Mouse (Mus musculus): Measurements from ENCODE around the gene Fam57a.

Fam57a gene

GRCm38 (mm10) chr11:76179495-76180145, at the start of gene Fam57a, which contains the start of gene Vps53:
Gene Fam57a, plus strand, starts transcription at chr11:76179671.
Gene Vps53, minus strand, starts transcription at chr11:76179647.
- peak; percentile 69 for DNase-seq (ENCODE audit: low spot score)

DNA sequence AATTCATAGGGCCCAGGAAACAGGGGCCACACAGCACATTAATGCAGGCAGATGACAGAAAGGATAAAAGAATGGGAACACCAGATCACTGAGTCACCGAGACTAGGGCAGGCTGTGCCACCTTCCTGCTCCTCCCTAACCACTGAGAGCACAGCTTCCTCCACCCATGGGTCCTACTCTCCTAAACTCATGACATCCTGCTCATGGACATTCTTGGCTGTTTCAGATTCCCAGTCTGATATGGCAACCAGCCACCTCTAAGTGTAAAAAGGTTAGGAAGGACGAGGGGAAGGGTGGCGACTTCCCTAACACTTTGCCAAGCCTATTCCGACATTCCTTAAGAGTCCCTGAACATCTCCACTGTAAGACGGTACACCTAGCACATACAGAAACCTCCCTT, 48.6 kb upstream of the Fam57a start:
- no peak for DNase-seq (ENCODE audit: low spot score)

DNA sequence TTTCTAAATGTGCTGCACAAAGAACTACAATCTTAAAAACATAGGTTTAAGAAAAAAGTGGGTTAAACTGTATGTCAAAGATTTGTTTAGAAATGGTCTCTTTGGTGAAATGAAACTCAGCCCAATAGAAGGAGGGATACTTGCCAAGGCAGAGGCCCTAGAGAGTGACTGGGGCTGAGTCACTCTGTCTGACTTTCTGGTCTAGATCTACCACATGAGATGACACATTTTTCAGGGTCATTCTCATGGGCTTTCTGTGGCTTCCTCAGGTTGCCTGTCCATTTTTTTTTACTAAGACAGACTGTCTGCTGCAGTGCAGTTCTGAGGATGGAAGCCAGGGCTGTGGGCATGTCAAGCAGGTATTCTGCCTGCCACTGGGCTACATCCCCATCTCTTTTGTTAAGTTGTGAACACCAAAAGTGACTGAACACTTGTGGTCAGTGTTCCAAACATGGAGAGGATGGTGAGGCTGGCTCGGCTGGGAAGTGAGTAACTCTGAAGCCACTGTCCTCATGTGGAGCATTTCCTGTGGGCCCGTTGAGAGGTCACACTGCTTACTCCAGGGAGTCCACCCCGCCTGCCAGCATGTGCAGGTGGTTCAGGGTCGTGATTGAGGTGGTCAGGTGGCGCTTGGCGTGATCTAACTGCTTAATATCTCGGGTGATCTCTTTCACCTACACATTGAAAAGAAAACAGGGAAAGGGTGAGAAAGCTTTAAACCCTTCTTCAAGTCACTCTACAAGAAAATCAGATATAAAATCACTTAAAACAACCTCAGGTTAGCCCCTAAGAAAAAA, 43.6 kb upstream of the Fam57a start:
- no peak for DNase-seq (ENCODE audit: low spot score)

GRCm38 (mm10) chr11:76137996-76138395, 41.5 kb upstream of the Fam57a start:
- DNase-seq (ENCODE audit: low spot score) = no peak

DNA sequence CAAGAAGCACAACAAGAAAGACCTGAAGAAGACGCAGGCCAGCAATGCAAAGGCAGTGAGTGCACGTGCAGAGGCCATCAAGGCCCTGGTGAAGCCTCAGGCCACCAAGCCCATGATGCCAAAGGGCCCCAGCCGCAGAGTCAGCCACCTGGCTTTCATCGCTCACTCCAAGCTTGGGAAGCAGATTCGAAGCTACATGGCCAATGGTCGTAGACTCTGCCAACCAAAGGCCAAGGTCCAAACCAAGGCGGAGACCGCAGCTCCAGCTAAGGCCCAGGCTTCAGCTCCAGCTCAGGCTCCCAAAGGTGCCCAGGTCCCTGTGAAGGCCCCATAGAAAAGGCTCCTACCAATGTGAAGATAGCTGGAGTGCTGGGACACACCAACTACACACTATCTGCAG, 35.1 kb upstream of the Fam57a start:
- DNase-seq (ENCODE audit: low spot score) = no peak

DNA sequence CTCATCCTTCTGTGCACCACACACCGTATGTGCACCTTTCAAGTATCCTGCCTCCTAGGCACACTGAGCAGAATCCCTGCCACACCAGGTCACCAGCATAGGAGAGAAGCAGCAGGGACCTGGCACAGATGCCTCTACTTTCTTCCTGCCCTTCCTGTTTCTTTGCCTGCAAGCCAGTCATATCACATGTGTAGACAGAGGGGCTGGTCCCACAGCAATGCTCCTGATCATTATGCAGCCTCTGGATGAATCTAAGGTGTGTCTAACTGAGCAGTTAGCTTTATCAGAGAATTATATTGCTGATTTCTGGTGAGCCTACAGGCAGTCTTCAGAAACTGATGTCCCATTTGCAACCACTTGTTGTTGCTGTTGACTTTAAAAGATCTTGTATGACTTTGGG, 34.3 kb upstream of the Fam57a start:
- DNase-seq (ENCODE audit: low spot score) = no peak

- DNase-seq (ENCODE audit: low spot score) = no peak
Observed at GRCm38 (mm10) chr11:76146187-76147010, 33.1 kb upstream of the Fam57a start.

DNA sequence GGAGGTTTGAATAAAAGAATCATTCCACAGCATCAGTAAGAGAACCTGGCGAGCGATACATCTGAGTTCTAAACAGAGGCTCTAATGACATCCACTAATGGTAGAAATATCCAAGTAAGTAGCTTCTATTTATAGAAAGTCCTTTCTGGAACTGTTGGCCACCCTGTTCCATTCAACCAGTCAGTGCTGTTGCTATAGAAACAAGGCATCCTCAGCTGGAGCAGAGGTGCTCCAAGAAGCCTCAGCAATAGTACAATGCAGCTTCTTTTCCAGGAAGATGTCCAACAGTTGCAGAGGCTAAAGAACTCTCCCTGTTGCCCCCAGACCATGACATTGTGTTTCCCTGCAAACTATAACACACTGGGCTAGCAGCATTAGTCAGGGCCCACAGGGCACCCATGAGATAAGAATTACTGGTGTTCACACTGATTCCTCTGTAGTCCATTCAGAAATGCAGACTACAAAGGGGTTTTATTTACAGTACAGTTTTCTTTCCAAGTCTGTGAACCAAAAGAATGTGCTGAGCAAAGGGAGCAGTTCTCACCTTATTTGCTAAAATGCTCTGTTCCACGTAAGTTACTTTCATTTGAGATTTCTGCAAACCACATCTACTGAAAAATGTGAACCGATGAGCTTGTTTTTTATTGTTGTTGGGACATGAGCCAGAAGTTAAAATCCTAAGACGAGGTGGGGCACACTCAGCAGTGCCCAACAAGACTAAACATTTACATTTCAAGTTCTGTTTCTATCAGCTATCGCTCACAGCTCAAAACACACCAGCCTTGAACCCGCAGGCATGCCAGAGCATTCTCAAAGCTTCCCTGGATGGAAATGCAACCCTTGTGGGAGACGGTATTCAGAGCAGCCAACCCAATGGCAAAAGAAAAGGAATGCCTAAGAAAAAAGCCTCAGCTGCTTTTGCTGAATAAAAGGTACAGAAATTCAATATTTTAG, 31.1 kb upstream of the Fam57a start:
- DNase-seq (ENCODE audit: low spot score) = no peak

- DNase-seq (ENCODE audit: low spot score) = no peak
Observed at GRCm38 (mm10) chr11:76150980-76151379, 28.5 kb upstream of the Fam57a start.

DNA sequence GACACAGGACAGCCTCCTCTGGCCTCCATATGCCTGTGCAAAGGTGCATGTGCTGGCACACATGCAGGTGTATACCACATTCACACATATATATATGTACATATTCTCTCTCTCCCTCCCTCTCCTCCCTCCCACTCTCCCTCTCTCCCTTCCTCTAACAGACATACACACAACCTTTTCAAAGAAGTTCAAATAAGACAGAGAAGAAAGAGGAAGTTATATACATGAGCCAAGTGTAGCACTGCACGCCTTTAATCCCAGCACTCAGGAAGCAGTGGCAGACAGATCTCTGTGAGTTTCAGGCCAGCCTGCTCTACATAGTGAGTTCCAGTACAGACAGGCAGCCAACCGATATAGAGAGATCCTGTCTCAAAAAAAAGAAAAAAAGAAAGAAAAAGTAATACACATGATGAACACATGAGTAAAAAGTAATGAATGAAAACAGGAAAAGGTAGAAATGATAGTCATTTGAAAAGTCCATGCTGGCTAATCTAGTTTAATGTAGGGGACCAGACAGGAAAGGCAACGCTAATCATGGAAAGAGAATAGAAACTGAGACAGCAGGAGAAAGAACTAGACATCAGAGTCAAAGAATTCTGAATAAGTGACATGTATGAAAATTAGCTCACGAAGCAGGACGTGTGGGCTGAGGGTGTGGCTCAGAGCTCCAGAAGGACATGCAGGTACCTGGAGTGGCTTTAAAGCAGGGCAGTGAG, 26.1 kb upstream of the Fam57a start:
- DNase-seq (ENCODE audit: low spot score) = no peak

DNA sequence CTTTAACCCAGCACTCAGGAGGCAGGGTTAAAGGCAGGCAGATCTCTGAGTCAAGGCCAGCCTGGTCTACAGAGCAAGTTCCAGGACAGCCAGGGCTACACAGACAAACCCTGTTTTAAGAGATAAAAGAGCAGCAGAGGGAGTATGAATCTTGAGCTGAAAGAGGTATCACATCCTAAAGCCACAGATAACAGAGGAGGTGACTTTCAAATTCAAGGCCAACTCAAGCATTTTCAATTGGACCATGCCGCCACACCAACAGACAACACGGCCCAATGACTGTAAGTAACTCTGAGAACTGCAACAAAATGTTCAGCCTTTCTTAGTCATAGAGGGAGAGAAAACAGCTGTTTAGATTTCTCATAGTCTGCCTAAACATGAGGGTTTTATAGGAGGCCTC, 25.3 kb upstream of the Fam57a start:
- no peak for DNase-seq (ENCODE audit: low spot score)

DNA sequence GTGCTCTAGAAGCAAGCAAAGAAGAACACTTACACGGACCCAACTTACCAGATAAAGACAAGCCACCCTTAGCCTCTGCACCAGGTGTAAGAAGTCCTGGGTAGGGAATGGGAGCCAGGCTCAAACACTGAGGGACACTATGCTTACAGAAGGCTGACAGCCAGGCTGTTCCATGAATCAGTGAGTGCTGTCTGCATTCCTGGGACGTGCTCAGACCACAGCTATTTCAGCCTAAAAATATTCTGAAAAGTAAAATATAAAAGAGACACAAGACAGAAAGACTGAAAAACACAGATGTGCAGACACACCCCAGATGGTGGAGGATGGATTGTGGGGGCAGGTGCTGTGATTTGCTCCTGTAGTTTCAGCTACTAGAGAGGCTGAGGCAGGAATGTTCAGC, 24.6 kb upstream of the Fam57a start:
- no peak for DNase-seq (ENCODE audit: low spot score)

GRCm38 (mm10) chr11:76158375-76158774, 21.1 kb upstream of the Fam57a start:
- no peak for DNase-seq (ENCODE audit: low spot score)

DNA sequence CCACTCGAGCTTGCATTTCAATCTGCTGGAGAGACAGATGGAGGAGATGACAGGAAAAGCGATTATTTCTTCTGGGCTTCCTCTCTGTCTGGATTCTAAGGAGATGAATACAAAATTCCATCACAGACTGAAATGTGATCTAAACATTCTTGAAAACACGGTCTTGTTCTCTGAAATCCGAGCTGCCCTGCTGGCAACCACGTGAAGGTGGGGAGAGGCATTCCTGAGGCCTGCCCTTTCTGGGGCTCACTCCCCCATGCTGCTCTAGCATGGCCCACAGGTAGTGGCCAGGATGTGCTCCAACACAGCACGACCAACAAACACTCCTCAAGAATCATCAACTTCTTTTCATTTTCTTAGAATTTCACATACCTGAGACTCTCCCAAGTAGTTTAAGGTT, 19.2 kb upstream of the Fam57a start:
- DNase-seq (ENCODE audit: low spot score) = no peak

DNA sequence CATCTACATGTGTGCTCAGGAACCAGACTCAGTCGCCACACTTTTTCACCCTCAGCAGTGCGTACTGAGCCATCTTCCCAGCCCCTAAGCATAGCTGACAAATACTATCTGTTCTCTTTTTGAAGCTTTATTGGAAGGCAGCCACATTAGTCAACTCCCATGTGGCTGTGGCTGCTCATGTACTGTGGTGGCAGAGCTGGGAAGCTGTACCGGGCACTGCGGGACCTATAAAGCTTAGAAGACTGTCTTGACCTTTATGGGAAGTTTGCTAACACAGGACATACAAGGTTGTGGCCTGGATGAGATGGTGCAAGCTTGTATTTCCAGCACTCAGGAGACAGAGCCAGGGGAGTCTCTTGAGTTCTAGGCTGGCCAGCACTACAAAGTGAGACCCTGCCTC, 12.8 kb upstream of the Fam57a start:
- no peak for DNase-seq (ENCODE audit: low spot score)

DNA sequence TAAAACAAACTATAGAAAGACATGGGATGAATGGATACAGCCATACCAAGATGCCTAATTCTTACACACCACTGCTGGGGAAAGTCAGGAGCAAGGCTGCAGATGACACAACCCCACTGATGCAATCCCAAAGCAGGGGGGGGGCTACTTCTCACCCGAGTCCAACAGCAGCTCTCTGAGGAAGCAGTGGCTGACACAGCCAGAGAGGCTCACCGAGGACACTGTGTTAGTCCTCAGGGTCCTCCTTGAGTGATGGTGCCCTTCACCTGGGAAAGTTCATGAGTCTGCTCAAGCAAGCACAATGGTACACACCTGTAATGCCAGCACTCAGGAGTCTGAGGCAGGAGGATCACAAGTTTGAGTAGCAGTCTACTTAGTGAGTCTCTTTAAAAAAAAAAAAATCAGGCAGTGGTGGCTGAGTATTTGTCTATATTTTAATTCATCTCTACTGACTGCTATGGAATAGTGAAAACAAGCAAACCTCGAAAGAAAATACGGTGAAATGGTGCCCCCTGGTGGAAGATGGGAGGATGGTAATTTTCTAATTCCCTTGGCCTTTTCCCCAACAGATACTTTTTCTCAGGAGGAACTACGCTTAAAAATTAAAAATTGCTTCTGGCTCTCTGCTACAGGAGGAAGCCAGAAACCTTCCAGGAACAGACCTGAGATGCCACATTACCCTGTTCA, 12.2 kb upstream of the Fam57a start:
- no peak for DNase-seq (ENCODE audit: low spot score)

DNA sequence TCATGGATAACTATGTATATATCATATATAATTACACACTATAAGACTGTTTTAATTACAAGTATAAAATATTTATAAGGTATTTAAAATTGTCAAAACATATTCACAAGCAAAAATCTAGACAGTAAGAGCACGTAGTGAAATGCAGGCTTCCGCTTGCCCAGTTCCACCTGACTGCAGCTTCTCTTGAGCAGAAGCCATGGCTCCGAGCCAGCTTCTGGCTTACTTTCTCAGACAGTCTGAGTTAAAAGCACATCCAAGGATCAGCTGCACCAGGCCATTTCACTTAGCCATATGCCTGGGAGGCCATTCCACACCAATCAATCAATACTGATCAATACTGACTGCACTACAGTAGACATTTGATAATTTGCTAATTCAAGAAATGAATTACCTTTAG, 10.5 kb upstream of the Fam57a start:
- no peak for DNase-seq (ENCODE audit: low spot score)

- DNase-seq (ENCODE audit: low spot score) = no peak
Observed at GRCm38 (mm10) chr11:76170207-76170606, 9.3 kb upstream of the Fam57a start.

DNA sequence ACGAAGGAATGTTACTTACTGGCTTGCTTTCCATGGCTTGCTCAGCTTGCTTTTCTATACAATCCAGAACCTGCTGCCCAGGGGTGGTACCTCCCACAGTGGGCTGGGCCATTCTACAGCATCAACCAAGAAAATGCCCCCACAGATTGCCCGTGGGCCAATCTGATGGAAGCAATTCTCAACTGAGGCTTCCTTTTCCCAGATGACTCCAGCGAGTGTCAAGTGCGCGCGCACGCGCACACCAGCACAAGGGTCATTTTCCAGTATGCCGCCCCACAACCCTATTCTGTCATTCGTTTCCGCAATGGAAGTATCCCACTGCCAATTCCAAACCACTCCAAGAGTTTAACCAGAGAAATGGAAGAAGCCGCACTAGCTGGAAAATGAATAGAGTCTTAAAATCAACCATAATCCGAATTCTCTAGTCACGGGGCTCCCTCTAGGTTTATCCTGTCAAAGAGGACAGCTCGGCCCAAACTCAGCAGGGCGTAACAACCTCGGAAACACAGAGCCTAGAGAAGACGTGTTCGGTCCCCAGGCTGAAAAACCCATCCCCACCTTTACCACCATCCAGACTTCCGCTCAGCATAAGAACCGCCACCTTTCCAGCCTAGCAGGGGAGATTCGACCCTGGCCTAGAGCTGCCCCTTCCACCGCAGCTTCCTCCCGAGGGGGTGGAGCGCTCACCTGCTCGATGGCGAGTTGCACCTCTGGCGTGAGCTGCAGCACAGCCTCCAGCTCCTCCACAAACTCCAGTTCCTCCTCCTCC, 561 bp upstream of the Fam57a start:
- no peak for DNase-seq (ENCODE audit: low spot score)

- DNase-seq (ENCODE audit: low spot score) = no peak
Observed at GRCm38 (mm10) chr11:76180146-76180540, 672 bp downstream of the Fam57a start.
